ENCODE assay signal across 16 mouse cellular contexts in the genomic region with DNA sequence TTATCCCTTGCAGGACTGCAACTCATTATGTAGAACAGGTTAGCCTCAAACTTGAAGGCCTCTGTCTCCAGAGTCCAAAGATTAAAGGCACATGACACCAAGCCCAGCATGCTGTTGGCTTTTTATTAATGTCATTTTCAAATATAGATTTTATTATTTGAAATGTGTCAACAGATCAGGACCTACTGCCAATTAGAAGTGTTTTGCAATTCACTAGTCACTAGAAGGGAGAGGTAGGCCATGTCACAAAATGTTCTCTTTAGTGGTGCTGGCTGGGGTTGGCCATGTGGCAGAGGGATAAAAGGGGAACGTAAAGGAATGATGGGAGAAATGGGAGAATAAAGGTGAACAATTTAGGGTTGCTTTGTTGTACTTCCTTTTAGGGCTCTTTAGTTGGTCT. TPM values are rescaled to one million over a fixed set of nuclear protein-coding genes. Genes with fewer than 3 reads are reported as not detected.
"Had no signal": no experiment of that assay in that cellular context is flagged by ENCODE, and none has a peak within 500 bp of the region (broad histone marks: within the 10 kb centered on the region; RNA-seq: fewer than 3 reads in every experiment).

No protein-coding gene starts in this region.

- H3K9me3 ChIP-seq: limb, embryonic 15.5 days; liver, embryonic 15.5 days; megakaryocyte, embryonic 14.5 days; midbrain, embryonic 15.5 days; neural tube, embryonic 12.5 days had no signal

- ATAC-seq: midbrain, embryonic 15.5 days had no signal

- H3K4me3 ChIP-seq: limb, embryonic 15.5 days; liver, embryonic 15.5 days; megakaryocyte, embryonic 14.5 days; midbrain, embryonic 15.5 days; neural tube, embryonic 12.5 days had no signal

- H3K27ac ChIP-seq: kidney, postnatal 0 days; limb, embryonic 15.5 days; liver, embryonic 15.5 days; macrophage; midbrain, embryonic 15.5 days; neural tube, embryonic 12.5 days; stomach, postnatal 0 days had no signal

- H3K4me1 ChIP-seq: limb, embryonic 15.5 days; midbrain, embryonic 15.5 days; neural tube, embryonic 12.5 days had no signal

- H3K4me2 ChIP-seq: limb, embryonic 15.5 days; liver, embryonic 15.5 days; lung, embryonic 14.5 days; midbrain, embryonic 11.5 days; midbrain, embryonic 15.5 days; neural tube, embryonic 12.5 days had no signal

- H3K9ac ChIP-seq: limb, embryonic 15.5 days; liver, embryonic 15.5 days; lung, embryonic 14.5 days; midbrain, embryonic 15.5 days; neural tube, embryonic 12.5 days had no signal

- H3K27me3 ChIP-seq: limb, embryonic 15.5 days; liver, embryonic 15.5 days; megakaryocyte, embryonic 14.5 days; midbrain, embryonic 15.5 days; neural tube, embryonic 12.5 days had no signal

- DNase-seq: kidney, postnatal 36 days; layer of hippocampus, adult 9-11 months; layer of hippocampus, postnatal 36 days; lung, embryonic 14.5 days; lung, postnatal 10 days; thymus, postnatal 4 days had no signal

RNA-seq across cellular contexts. Expression of a gene that starts 45.0 kb away (rescaled TPM):
- total RNA-seq: monocyte, adult 5-6 weeks had no signal
- polyA plus RNA-seq: macrophage had no signal
